Mouse (Mus musculus): Measurements from ENCODE around the gene Fxyd5. TPM values are rescaled to one million over a fixed set of nuclear protein-coding genes. Genes with fewer than 3 reads are reported as not detected.
A peak's percentile ranks its signal among the peaks of the same experiment; 100 is the strongest.

The Fxyd5 gene
- total RNA-seq, 2 experiments from 2014 or later = 12.6 to 14.3 TPM

- intact Hi-C loops (cut with DNase I; ENCODE audit: low total_unique reads) = no loop called here
- DNase-seq = no peak
Observed at GRCm38 (mm10) chr7:31069491-31069890, 27.2 kb upstream of the Fxyd5 start.

- DNase-seq = peak; percentile 66
- intact Hi-C loops (cut with DNase I; ENCODE audit: low total_unique reads) = no loop called here
Observed at GRCm38 (mm10) chr7:31067836-31068235, 25.6 kb upstream of the Fxyd5 start.

- intact Hi-C loops (cut with DNase I; ENCODE audit: low total_unique reads) = no loop called here
- no peak for DNase-seq
Observed at GRCm38 (mm10) chr7:31063074-31063560, 20.8 kb upstream of the Fxyd5 start.

GRCm38 (mm10) chr7:31060621-31061010 lies 18.3 kb upstream of the Fxyd5 start:
- DNase-seq = no peak
- intact Hi-C loops (cut with DNase I; ENCODE audit: low total_unique reads) = loop anchor here (2.0 kb wide), 1 partner anchor 16 kb away; the partner anchor contains the start of gene Fxyd3

- no peak for DNase-seq
- intact Hi-C loops (cut with DNase I; ENCODE audit: low total_unique reads) = loop anchor here (2.0 kb wide), 2 partner anchors 17 to 39 kb away; partner anchors contain the start of gene Fxyd3
Observed at GRCm38 (mm10) chr7:31059919-31060620, 17.8 kb upstream of the Fxyd5 start.

- intact Hi-C loops (cut with DNase I; ENCODE audit: low total_unique reads) = loop anchor here (2.0 kb wide), 1 partner anchor 40 kb away; no protein-coding TSS in a partner anchor
- peak; percentile 92 for DNase-seq
Observed at GRCm38 (mm10) chr7:31059108-31059507, 16.8 kb upstream of the Fxyd5 start, which contains the start of gene Lgi4. Lgi4 (plus strand) TSS chr7:31059342.

- intact Hi-C loops (cut with DNase I; ENCODE audit: low total_unique reads) = loop anchor here (2.0 kb wide), 1 partner anchor 41 kb away; no protein-coding TSS in a partner anchor
- no peak for DNase-seq
Observed at GRCm38 (mm10) chr7:31058211-31058610, 15.9 kb upstream of the Fxyd5 start.

GRCm38 (mm10) chr7:31057730-31058129 lies 15.4 kb upstream of the Fxyd5 start:
- no peak for DNase-seq
- intact Hi-C loops (cut with DNase I; ENCODE audit: low total_unique reads) = loop anchor here (2.0 kb wide), 1 partner anchor 41 kb away; no protein-coding TSS in a partner anchor

GRCm38 (mm10) chr7:31057071-31057470 lies 14.8 kb upstream of the Fxyd5 start, which contains the start of gene Fxyd1:
Fxyd1 (minus strand) TSS chr7:31057199.
- DNase-seq = no peak
- intact Hi-C loops (cut with DNase I; ENCODE audit: low total_unique reads) = no loop called here

GRCm38 (mm10) chr7:31056448-31056847 lies 14.2 kb upstream of the Fxyd5 start:
- no peak for DNase-seq
- intact Hi-C loops (cut with DNase I; ENCODE audit: low total_unique reads) = no loop called here

GRCm38 (mm10) chr7:31055883-31056282 lies 13.6 kb upstream of the Fxyd5 start:
- no peak for DNase-seq
- intact Hi-C loops (cut with DNase I; ENCODE audit: low total_unique reads) = no loop called here

- intact Hi-C loops (cut with DNase I; ENCODE audit: low total_unique reads) = no loop called here
- DNase-seq = peak; percentile 95
Observed at GRCm38 (mm10) chr7:31055354-31055824, 13.1 kb upstream of the Fxyd5 start.

- intact Hi-C loops (cut with DNase I; ENCODE audit: low total_unique reads) = no loop called here
- peak; percentile 69 for DNase-seq
Observed at GRCm38 (mm10) chr7:31054661-31055320, 12.5 kb upstream of the Fxyd5 start.

- no peak for DNase-seq
- intact Hi-C loops (cut with DNase I; ENCODE audit: low total_unique reads) = no loop called here
Observed at GRCm38 (mm10) chr7:31053882-31054447, 11.7 kb upstream of the Fxyd5 start.

- DNase-seq = peak; percentile 61
- intact Hi-C loops (cut with DNase I; ENCODE audit: low total_unique reads) = no loop called here
Observed at GRCm38 (mm10) chr7:31052636-31053434, 10.6 kb upstream of the Fxyd5 start.

- intact Hi-C loops (cut with DNase I; ENCODE audit: low total_unique reads) = no loop called here
- DNase-seq = no peak
Observed at GRCm38 (mm10) chr7:31052251-31052635, 10.0 kb upstream of the Fxyd5 start.

- no peak for DNase-seq
- intact Hi-C loops (cut with DNase I; ENCODE audit: low total_unique reads) = no loop called here
Observed at GRCm38 (mm10) chr7:31051321-31052021, 9.2 kb upstream of the Fxyd5 start, which contains the start of gene Fxyd7. Fxyd7 (minus strand) TSS chr7:31051467.

- DNase-seq = no peak
- intact Hi-C loops (cut with DNase I; ENCODE audit: low total_unique reads) = no loop called here
Observed at GRCm38 (mm10) chr7:31050921-31051320, 8.6 kb upstream of the Fxyd5 start.

GRCm38 (mm10) chr7:31050487-31050886 lies 8.2 kb upstream of the Fxyd5 start:
- DNase-seq = no peak
- intact Hi-C loops (cut with DNase I; ENCODE audit: low total_unique reads) = no loop called here

Data from gastrocnemius, postnatal 14 days (tissue).